Mouse (Mus musculus) limb, embryonic 11.5 days (tissue): ENCODE measurements around the gene Pde3a. TPM values are rescaled to one million over a fixed set of nuclear protein-coding genes. Genes with fewer than 3 reads are reported as not detected.

Source experiments
- ATAC-seq: fragments of 200-750 bp; cut with Nextera tagmentation; 2 replicates; pipeline ENCODE4 v1.8.0; 2017; ENCODE audit warnings: low read depth; ENCODE audit not compliant: insufficient number of reproducible peaks, low FRiP score, low TSS enrichment
- DNase-seq: peaks from one replicate; pipeline ENCODE4 v3.0.0-alpha.2; 2015; ENCODE audit warnings: low spot score
- H3K27ac ChIP-seq: fragments of 300-500 bp; sonication (generic); replicated peaks from 2 replicates; pipeline ENCODE4 v1.5.1; 2014; ENCODE audit warnings: low read depth, mild to moderate bottlenecking, low read length
- H3K27me3 ChIP-seq: fragments of 300-500 bp; sonication (generic); 2 replicates; pipeline ENCODE4 v1.6.1; 2014; ENCODE audit warnings: mild to moderate bottlenecking, low read length, mixed read lengths; ENCODE audit not compliant: control insufficient read depth, insufficient read depth
- H3K36me3 ChIP-seq: fragments of 300-500 bp; sonication (generic); 2 replicates; pipeline ENCODE4 v1.6.1; 2014; ENCODE audit warnings: mild to moderate bottlenecking, low read length, moderate library complexity, mixed read lengths; ENCODE audit not compliant: control insufficient read depth, insufficient read depth
- H3K4me1 ChIP-seq: fragments of 300-500 bp; sonication (generic); 2 replicates; pipeline ENCODE4 v1.6.1; 2014; ENCODE audit warnings: low read length, mixed read lengths; ENCODE audit not compliant: control insufficient read depth, insufficient read depth
- H3K4me2 ChIP-seq: fragments of 300-500 bp; sonication (generic); 2 replicates; pipeline ENCODE4 v1.6.1; 2014; ENCODE audit warnings: low read depth, mild to moderate bottlenecking, moderate library complexity; ENCODE audit not compliant: severe bottlenecking
- H3K4me3 ChIP-seq: fragments of 300-500 bp; sonication (generic); 2 replicates; pipeline ENCODE4 v1.5.1; 2014; ENCODE audit warnings: low read depth, low read length
- H3K9ac ChIP-seq: fragments of 300-500 bp; sonication (generic); 2 replicates; pipeline ENCODE4 v1.6.1; 2014; ENCODE audit warnings: mild to moderate bottlenecking, low read length
- H3K9me3 ChIP-seq: fragments of 300-500 bp; sonication (generic); 2 replicates; pipeline ENCODE4 v1.6.1; 2016; ENCODE audit warnings: low read length; ENCODE audit not compliant: control insufficient read depth
- WGBS: fragments of 180-500 bp; shearing (Covaris S2); extraction: QIAGEN DNeasy Blood & Tissue Kit; methylation state at CpG from one replicate; pipeline ENCODE4 v1.1.7; 2014; 5-methylcytosine and 5-hydroxymethylcytosine counted together
- polyA plus RNA-seq: library from polyadenylated mRNA; unstranded; fragments of >200 nt; fragmentation: Nextera tagmentation; extraction: Ambion mirVana; gene quantifications from 2 replicates; pipeline ENCODE4 v1.2.1, GENCODE M21; 2014

Gene Pde3a
- polyA plus RNA-seq, 1 experiment from 2014 or later = 3.3 TPM

- H3K4me3 ChIP-seq = no peak overlapping the region
- H3K9ac ChIP-seq = no peak overlapping the region
- DNase-seq (no peak), ATAC-seq (no peak)
- H3K9me3 ChIP-seq = no peaks in the 10 kb centered on the region
- no peaks in the 10 kb centered on the region for H3K36me3 ChIP-seq
- H3K4me1 ChIP-seq = no peaks in the 10 kb centered on the region
- no peaks in the 10 kb centered on the region for H3K27me3 ChIP-seq
- H3K4me2 ChIP-seq = no peak overlapping the region
- H3K27ac ChIP-seq = no peak overlapping the region
- 57% methylated on average over 3 of the region's 3 CpGs for WGBS
Measured at GRCm38 (mm10) chr6:141474696-141475095, 225.6 kb downstream of the Pde3a start.

- no peaks in the 10 kb centered on the region for H3K27me3 ChIP-seq
- no peaks in the 10 kb centered on the region for H3K36me3 ChIP-seq
- H3K9ac ChIP-seq = no peak overlapping the region
- H3K9me3 ChIP-seq = no peaks in the 10 kb centered on the region
- DNase-seq (no peak), ATAC-seq (no peak)
- no peaks in the 10 kb centered on the region for H3K4me1 ChIP-seq
- 70% methylated on average over 10 of the region's 10 CpGs for WGBS
- H3K4me2 ChIP-seq = no peak overlapping the region
- H3K4me3 ChIP-seq = no peak overlapping the region
- H3K27ac ChIP-seq = no peak overlapping the region
Measured at GRCm38 (mm10) chr6:141485302-141486021, 236.4 kb downstream of the Pde3a start.

GRCm38 (mm10) chr6:141487266-141487665, 238.2 kb downstream of the Pde3a start:
- H3K4me1 ChIP-seq = no peaks in the 10 kb centered on the region
- no peaks in the 10 kb centered on the region for H3K36me3 ChIP-seq
- H3K27ac ChIP-seq = no peak overlapping the region
- no peak overlapping the region for H3K4me3 ChIP-seq
- WGBS = 78% methylated on average over 7 of the region's 7 CpGs
- DNase-seq = no peak
- H3K9me3 ChIP-seq = no peaks in the 10 kb centered on the region
- no peak for ATAC-seq
- no peaks in the 10 kb centered on the region for H3K27me3 ChIP-seq
- no peak overlapping the region for H3K4me2 ChIP-seq
- H3K9ac ChIP-seq = no peak overlapping the region

GRCm38 (mm10) chr6:141488619-141489018, 239.6 kb downstream of the Pde3a start:
- WGBS = 16% methylated on average over 11 of the region's 11 CpGs
- H3K27ac ChIP-seq = no peak overlapping the region
- no peaks in the 10 kb centered on the region for H3K36me3 ChIP-seq
- H3K9me3 ChIP-seq = no peaks in the 10 kb centered on the region
- no peak overlapping the region for H3K9ac ChIP-seq
- H3K27me3 ChIP-seq = no peaks in the 10 kb centered on the region
- H3K4me1 ChIP-seq = no peaks in the 10 kb centered on the region
- H3K4me3 ChIP-seq = no peak overlapping the region
- ATAC-seq (no peak), DNase-seq (peak; percentile 80)
- no peak overlapping the region for H3K4me2 ChIP-seq

GRCm38 (mm10) chr6:141494909-141495308, 245.8 kb downstream of the Pde3a start:
- H3K9me3 ChIP-seq = no peaks in the 10 kb centered on the region
- WGBS = 85% methylated on average over 4 of the region's 4 CpGs
- no peaks in the 10 kb centered on the region for H3K27me3 ChIP-seq
- H3K4me1 ChIP-seq = 0 out of 2 replicates have a peak, but pooled peaks cover 7% of the 10 kb centered on the region
- H3K9ac ChIP-seq = no peak overlapping the region
- H3K27ac ChIP-seq = no peak overlapping the region
- H3K36me3 ChIP-seq = no peaks in the 10 kb centered on the region; the same call in 1 of the 2 replicates
- no peak for DNase-seq
- no peak for ATAC-seq
- H3K4me3 ChIP-seq = no peak overlapping the region
- no peak overlapping the region for H3K4me2 ChIP-seq

- Histone ChIP-seq H3K27me3 (no peaks in the 10 kb centered on the region), H3K4me3 (no peak overlapping the region), H3K9ac (no peak overlapping the region), H3K4me2 (no peak overlapping the region), H3K9me3 (no peaks in the 10 kb centered on the region), H3K27ac (no peak overlapping the region), H3K36me3 (no peaks in the 10 kb centered on the region; the same call in 1 of the 2 replicates), H3K4me1 (0 out of 2 replicates have a peak, but pooled peaks cover 7% of the 10 kb centered on the region)
- WGBS = 15% methylated on average over 13 of the region's 13 CpGs
- DNase-seq (peak; percentile 49), ATAC-seq (peak; percentile 67)
Measured at GRCm38 (mm10) chr6:141495634-141496418, 246.8 kb downstream of the Pde3a start.

- no peaks in the 10 kb centered on the region for H3K9me3 ChIP-seq
- ATAC-seq (no peak), DNase-seq (no peak)
- H3K4me2 ChIP-seq = no peak overlapping the region
- no peaks in the 10 kb centered on the region for H3K27me3 ChIP-seq
- no peak overlapping the region for H3K27ac ChIP-seq
- H3K9ac ChIP-seq = no peak overlapping the region
- H3K4me1 ChIP-seq = 0 out of 2 replicates have a peak, but pooled peaks cover 7% of the 10 kb centered on the region
- no peaks in the 10 kb centered on the region; the same call in 1 of the 2 replicates for H3K36me3 ChIP-seq
- no peak overlapping the region for H3K4me3 ChIP-seq
Measured at GRCm38 (mm10) chr6:141499511-141499910, 250.4 kb downstream of the Pde3a start.

GRCm38 (mm10) chr6:141501171-141501570, 252.1 kb downstream of the Pde3a start:
- no peaks in the 10 kb centered on the region for H3K27me3 ChIP-seq
- 86% methylated on average over 3 of the region's 3 CpGs for WGBS
- no peak for ATAC-seq
- no peak overlapping the region for H3K27ac ChIP-seq
- H3K9me3 ChIP-seq = no peaks in the 10 kb centered on the region
- H3K4me3 ChIP-seq = no peak overlapping the region
- H3K36me3 ChIP-seq = no peaks in the 10 kb centered on the region; the same call in 1 of the 2 replicates
- no peak for DNase-seq
- 0 out of 2 replicates have a peak, but pooled peaks cover 3% of the 10 kb centered on the region for H3K4me1 ChIP-seq
- no peak overlapping the region for H3K4me2 ChIP-seq
- H3K9ac ChIP-seq = no peak overlapping the region
